Mouse (Mus musculus) C2C12 (cell line): Measurements from ENCODE around the gene Baz1a.

Experiments used
- CTCF ChIP-seq: IDR thresholded peaks from one replicate; pipeline ENCODE4 v1.5.1; 2011; ENCODE audit not compliant: control insufficient read depth, insufficient read depth, insufficient read length
- MYOD1 ChIP-seq: IDR thresholded peaks from one replicate; pipeline ENCODE4 v1.6.1; 2011; ENCODE audit warnings: low read depth; ENCODE audit not compliant: control insufficient read depth, insufficient read length

- TF ChIP-seq CTCF (no peak), MYOD1 (no peak)
Measured at GRCm38 (mm10) chr12:54987156-54987555, 27.0 kb downstream of the Baz1a start.
